Mouse (Mus musculus) MEL (cell line): ENCODE results near the gene A530016L24Rik.

ENCODE experiments used
- CTCF ChIP-seq, 3 experiments: IDR thresholded peaks in 2 of 3; conservative IDR thresholded peaks in 1 of 3; 2 replicates each; pipeline ENCODE4 v1.5.1; 2011 to 2012; ENCODE audit warnings: low read length in 3 of 3, low read depth in 2 of 3, mild to moderate bottlenecking in 2 of 3, improper control_type of control experiment in 1 of 3, inconsistent platforms in 1 of 3, mixed read lengths in 1 of 3, moderate library complexity in 1 of 3; ENCODE audit not compliant: control insufficient read depth in 1 of 3, insufficient read depth in 1 of 3, poor library complexity in 1 of 3, severe bottlenecking in 1 of 3
- ELF1 ChIP-seq: IDR thresholded peaks from 2 replicates; pipeline ENCODE4 v1.6.1; 2014; ENCODE audit warnings: low read depth, mild to moderate bottlenecking, inconsistent platforms, low read length, improper control_type of control experiment, moderate library complexity
- ETS1 ChIP-seq: IDR thresholded peaks from 2 replicates; pipeline ENCODE4 v1.6.1; 2012; ENCODE audit warnings: low read depth, mild to moderate bottlenecking, inconsistent platforms, low read length, improper control_type of control experiment, moderate library complexity
- JUND ChIP-seq: IDR thresholded peaks from 2 replicates; pipeline ENCODE4 v1.6.1; 2011; ENCODE audit warnings: low read depth, mild to moderate bottlenecking, improper control_type of control experiment, low read length
- KAT2A ChIP-seq: conservative IDR thresholded peaks from 2 replicates; pipeline ENCODE4 v1.6.1; 2012; ENCODE audit warnings: low read depth, low read length, improper control_type of control experiment, inconsistent platforms
- POLR2A ChIP-seq, 2 experiments: IDR thresholded peaks; 2 replicates each; pipeline ENCODE4 v1.6.1; 2011 to 2012; ENCODE audit warnings: low read length in 2 of 2, mild to moderate bottlenecking in 2 of 2, control low read depth in 1 of 2, improper control_type of control experiment in 1 of 2, low read depth in 1 of 2, moderate library complexity in 1 of 2; ENCODE audit not compliant: control insufficient read depth in 1 of 2, insufficient read depth in 1 of 2, poor library complexity in 1 of 2
- TAL1 ChIP-seq: IDR thresholded peaks from 2 replicates; pipeline ENCODE4 v1.6.1; 2012; ENCODE audit warnings: mild to moderate bottlenecking, inconsistent platforms, low read length, moderate library complexity, mixed read lengths
- USF2 ChIP-seq, 2 experiments: IDR thresholded peaks; 2 replicates each; pipeline ENCODE4 v1.6.1; 2011 to 2012; ENCODE audit warnings: improper control_type of control experiment in 2 of 2, low read length in 2 of 2, borderline replicate concordance in 1 of 2, inconsistent platforms in 1 of 2, low read depth in 1 of 2, mild to moderate bottlenecking in 1 of 2; ENCODE audit not compliant: insufficient read depth in 1 of 2
- ZMIZ1 ChIP-seq: IDR thresholded peaks from 2 replicates; pipeline ENCODE4 v1.6.1; 2012; ENCODE audit warnings: low read depth, mild to moderate bottlenecking, inconsistent platforms, low read length, improper control_type of control experiment, moderate library complexity
- ZNF384 ChIP-seq: IDR thresholded peaks from 2 replicates; pipeline ENCODE4 v1.6.1; 2012; ENCODE audit warnings: low read depth, mild to moderate bottlenecking, inconsistent platforms, low read length, improper control_type of control experiment

DNA sequence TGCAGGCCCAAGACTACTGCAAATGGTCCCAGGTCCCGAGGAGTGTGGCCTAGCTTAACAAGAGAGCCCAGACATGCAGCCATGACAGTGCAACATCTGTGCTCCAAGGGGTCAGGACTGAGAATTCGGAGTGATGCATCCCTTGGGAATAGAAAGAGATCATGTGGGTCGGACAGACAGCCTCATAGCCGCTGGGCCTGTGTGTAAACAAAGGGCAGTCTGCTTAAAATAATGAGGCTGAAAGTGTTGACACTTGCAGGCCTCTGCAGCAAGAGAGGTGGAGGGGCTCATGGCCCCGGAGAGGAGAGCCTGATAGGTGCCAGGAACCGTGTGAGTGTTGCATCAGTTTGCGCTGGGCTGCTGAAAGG, 21.1 kb downstream of the A530016L24Rik start:
- TF ChIP-seq ETS1 (no peak), ZMIZ1 (no peak), ELF1 (no peak), ZNF384 (no peak), JUND (no peak), USF2 (IDR thresholded peaks at IDR 0.05; ENCODE audit: borderline replicate concordance in 1 of 2, insufficient read depth in 1 of 2, low read depth in 1 of 2, low read length in 2 of 2) (no peak), CTCF (IDR thresholded peaks at IDR 0.05 in 2 of 3, conservative IDR thresholded peaks at IDR 0.05 in 1 of 3; ENCODE audit: control insufficient read depth in 1 of 3, insufficient read depth in 1 of 3, low read depth in 2 of 3, low read length in 3 of 3, poor library complexity in 1 of 3, severe bottlenecking in 1 of 3) (no peak), TAL1 (no peak), KAT2A (no peak), POLR2A (IDR thresholded peaks at IDR 0.05; ENCODE audit: control insufficient read depth in 1 of 2, insufficient read depth in 1 of 2, low read depth in 1 of 2, low read length in 2 of 2, poor library complexity in 1 of 2) (no peak)
